Mouse (Mus musculus): ENCODE measurements around the gene Arpp19.

DNA sequence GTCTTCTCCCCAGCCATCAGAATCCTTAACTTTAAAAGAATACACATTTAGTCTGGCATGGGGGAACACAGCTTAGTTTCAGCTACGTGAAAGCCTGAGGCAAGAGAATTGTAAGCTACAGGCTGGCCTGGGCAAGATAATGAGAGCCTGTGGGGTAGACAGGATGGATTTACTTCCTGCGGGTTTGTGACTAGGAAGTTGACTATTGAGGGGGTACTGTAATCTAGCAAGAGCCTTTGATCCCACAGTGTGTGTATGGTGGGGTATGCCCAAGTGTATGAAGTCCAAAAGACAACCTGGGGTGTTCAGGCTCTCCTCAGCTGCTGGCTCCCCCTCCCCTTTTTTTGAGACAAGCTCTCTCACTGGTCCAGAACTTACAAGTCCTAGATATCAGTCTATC, 41.1 kb upstream of the Arpp19 start:
- TF ChIP-seq CTCF (conservative IDR thresholded peaks at IDR 0.05; ENCODE audit: low read length), result no peak
- no peak for TF ChIP-seq POU5F1 (IDR thresholded peaks at IDR 0.05; ENCODE audit: borderline replicate concordance, low read length)
